ENCODE assay signal across 23 mouse cellular contexts in the genomic region with DNA sequence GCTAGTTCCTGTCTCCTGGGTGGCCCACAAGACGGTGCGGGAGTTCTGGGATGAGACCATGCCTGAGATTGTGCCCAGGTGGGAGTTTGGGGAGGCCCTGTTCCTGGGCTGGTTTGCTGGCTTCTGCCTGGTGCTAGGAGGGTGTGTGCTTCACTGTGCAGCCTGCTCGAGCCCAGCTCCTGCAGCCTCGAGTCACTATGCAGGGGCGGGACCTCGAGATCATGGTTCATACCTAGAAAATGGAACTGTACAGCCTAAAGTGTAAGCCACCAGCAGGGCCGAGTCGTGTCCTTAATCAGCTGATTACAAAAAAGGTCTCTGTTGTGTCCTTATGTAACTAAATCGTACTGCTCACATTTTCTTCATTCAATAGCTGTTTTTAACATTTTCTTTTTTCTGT. TPM values are rescaled to one million over a fixed set of nuclear protein-coding genes. Genes with fewer than 3 reads are reported as not detected.
DNase-seq lines count a peak whose midpoint lies in the region; ATAC-seq and TF ChIP-seq lines count a peak whose summit lies in the region.
"Not testable (repeated sequence)": the region's sequence is repeated elsewhere in the genome, so short reads cannot be mapped to it uniquely, and the experiment has no call there.
"Had no signal": no experiment of that assay in that cellular context is flagged by ENCODE, and none has a peak within 500 bp of the region (broad histone marks: within the 10 kb centered on the region; RNA-seq: fewer than 3 reads in every experiment).

No protein-coding gene starts in this region.

- not testable (repeated sequence) for H3K9ac ChIP-seq in forebrain, embryonic 11.5 days (ENCODE audit: low read length); hindbrain, postnatal 0 days (replicated peaks; ENCODE audit: low read length); lung, embryonic 15.5 days

- DNase-seq in forebrain, embryonic 11.5 days (ENCODE audit: low spot score) = peak; percentile 27
- not testable (repeated sequence) for DNase-seq in hindbrain, postnatal 0 days (ENCODE audit: low spot score); left cerebral cortex, adult 2 months (ENCODE audit: extremely low spot score in 1 of 2, low spot score in 2 of 2)
- peak; percentile 37 for DNase-seq in testis, postnatal 10 days (ENCODE audit: low spot score)

- not testable (repeated sequence) for TF ChIP-seq CTCF in hindbrain, postnatal 0 days (IDR thresholded peaks at IDR 0.05; ENCODE audit: low read depth); left cerebral cortex, adult 2 months (IDR thresholded peaks at IDR 0.05)

- not testable (repeated sequence) for H3K27ac ChIP-seq in forebrain, embryonic 11.5 days (ENCODE audit: low read depth, low read length); hindbrain, postnatal 0 days; lung, embryonic 15.5 days
- peak overlapping the region; percentile 24; the same call in 1 of the 2 replicates for H3K27ac ChIP-seq in left cerebral cortex, adult 2 months

- not testable (repeated sequence) for H3K4me3 ChIP-seq in forebrain, embryonic 11.5 days (ENCODE audit: low read depth, low read length); hindbrain, postnatal 0 days (ENCODE audit: low read length); left cerebral cortex, adult 2 months; lung, embryonic 15.5 days

- intact Hi-C loops in left cerebral cortex, adult 2 months (cut with DNase I) = not testable (repeated sequence)

- not testable (repeated sequence) for H3K36me3 ChIP-seq in forebrain, embryonic 11.5 days (ENCODE audit: control insufficient read depth, insufficient read depth, low read length); hindbrain, postnatal 0 days (ENCODE audit: insufficient read depth, low read length); lung, embryonic 15.5 days

- not testable (repeated sequence) for H3K4me1 ChIP-seq in forebrain, embryonic 11.5 days (replicated peaks; ENCODE audit: control insufficient read depth, insufficient read depth, low read length); hindbrain, postnatal 0 days (ENCODE audit: insufficient read depth, low read length); lung, embryonic 15.5 days

- not testable (repeated sequence) for H3K27me3 ChIP-seq in forebrain, embryonic 11.5 days (ENCODE audit: control insufficient read depth, insufficient read depth, low read length); hindbrain, postnatal 0 days (ENCODE audit: insufficient read depth, low read length); lung, embryonic 15.5 days

- H3K4me2 ChIP-seq in forebrain, embryonic 11.5 days (ENCODE audit: low read depth, low read length, severe bottlenecking); hindbrain, postnatal 0 days (ENCODE audit: low read depth, low read length); lung, embryonic 15.5 days: not testable (repeated sequence)

- ATAC-seq in forebrain, embryonic 11.5 days (replicated peaks; ENCODE audit: low FRiP score) = not testable (repeated sequence)
- 0 out of 2 replicates have a peak, but pooled peaks have one; percentile 7 for ATAC-seq in granulocyte monocyte progenitor cell, adult 5-6 weeks (replicated peaks; ENCODE audit: poor library complexity, severe bottlenecking)
- ATAC-seq in hindbrain, postnatal 0 days = peak; percentile 30; the same call in 1 of the 2 replicates
- ATAC-seq in lung, embryonic 15.5 days (ENCODE audit: borderline replicate concordance, extremely low read depth, low FRiP score, low TSS enrichment) = 0 out of 2 replicates have a peak, but pooled peaks have one; percentile 17

- not testable (repeated sequence) for H3K9me3 ChIP-seq in forebrain, embryonic 11.5 days (ENCODE audit: control insufficient read depth, low read length); hindbrain, postnatal 0 days (ENCODE audit: low read length); lung, embryonic 15.5 days

- WGBS in forebrain, embryonic 11.5 days = 90% methylated on average over 7 of the region's 9 CpGs
- 83% methylated on average over 7 of the region's 9 CpGs for WGBS in hindbrain, postnatal 0 days
- 70% methylated on average over 7 of the region's 9 CpGs for WGBS in lung, embryonic 15.5 days

RNA-seq across cellular contexts. Expression of a gene that starts 0.6 kb away (rescaled TPM):
- polyA plus RNA-seq in forebrain, embryonic 11.5 days (2014; fragmentation: Nextera tagmentation; extraction: Ambion mirVana) = not detected in 2 replicates
- total RNA-seq in granulocyte monocyte progenitor cell, adult 5-6 weeks (2014; fragmentation: Nextera tagmentation) = not detected in 2 replicates
- not detected in 2 replicates for total RNA-seq in granulocyte monocyte progenitor cell, adult 5-6 weeks (2017)
- total RNA-seq in hindbrain, postnatal 0 days (2014; rRNA removed) = not detected in 2 replicates
- not detected in 2 replicates for polyA plus RNA-seq in hindbrain, postnatal 0 days (2015; fragmentation: Nextera tagmentation; extraction: Ambion mirVana)
- not detected for total RNA-seq in left cerebral cortex, adult 2 months (2021)
- not detected in 2 replicates for polyA plus RNA-seq in lung, embryonic 15.5 days (2015; fragmentation: Nextera tagmentation; extraction: Ambion mirVana)
- total RNA-seq: adrenal gland, adult 18-20 months; adrenal gland, adult 8-10 months; adrenal gland, postnatal 14 days; adrenal gland, postnatal 36 days; CH12.LX had no signal
- polyA plus RNA-seq: activated CD4-positive, CD25-positive, alpha-beta regulatory T cell, adult 4 months; CD4-positive, CD25-positive, alpha-beta regulatory T cell, adult 4 months; cerebellum, adult 2 months; cortical plate, adult 2 months; embryonic facial prominence, embryonic 10.5 days; embryonic facial prominence, embryonic 12.5 days; embryonic facial prominence, embryonic 14.5 days; forebrain, embryonic 12.5 days; forebrain, embryonic 14.5 days; forebrain, embryonic 16.5 days; G1E had no signal

RNA-seq across cellular contexts. Expression of a gene that starts 1.7 kb away (rescaled TPM):
- not detected in 2 replicates for polyA plus RNA-seq in forebrain, embryonic 11.5 days (2014; fragmentation: Nextera tagmentation; extraction: Ambion mirVana)
- not detected in 2 replicates for total RNA-seq in granulocyte monocyte progenitor cell, adult 5-6 weeks (2014; fragmentation: Nextera tagmentation)
- total RNA-seq in granulocyte monocyte progenitor cell, adult 5-6 weeks (2017) = not detected in 2 replicates
- total RNA-seq in hindbrain, postnatal 0 days (2014; rRNA removed) = not detected in 2 replicates
- not detected in 2 replicates for polyA plus RNA-seq in hindbrain, postnatal 0 days (2015; fragmentation: Nextera tagmentation; extraction: Ambion mirVana)
- under 1 TPM in 1 of 2 experiments, not detected in 1; 0.58 TPM for total RNA-seq in left cerebral cortex, adult 2 months (2021)
- not detected in 2 replicates for polyA plus RNA-seq in lung, embryonic 15.5 days (2015; fragmentation: Nextera tagmentation; extraction: Ambion mirVana)
- total RNA-seq: CH12.LX had no signal
- polyA plus RNA-seq: CD4-positive, CD25-positive, alpha-beta regulatory T cell, adult 4 months; embryonic facial prominence, embryonic 10.5 days; embryonic facial prominence, embryonic 12.5 days; embryonic facial prominence, embryonic 14.5 days; forebrain, embryonic 12.5 days; forebrain, embryonic 14.5 days; forebrain, embryonic 16.5 days; G1E; Patski had no signal
